Mouse (Mus musculus) c-Kit-negative CD71-positive TER-119-positive erythroid progenitor cells, embryonic 14.5 days (primary cell): ENCODE measurements around the gene Syf2.
"Not testable (repeated sequence)": the region's sequence is repeated elsewhere in the genome, so short reads cannot be mapped to it uniquely, and the experiment has no call there.

Experiments
- DNase-seq: peaks from one replicate; pipeline ENCODE4 v3.0.0-alpha.2; 2013; ENCODE audit warnings: low read depth, low spot score

The Syf2 gene

GRCm38 (mm10) chr4:134930684-134931481, at the start of gene Syf2:
Gene Syf2, plus strand, starts transcription at chr4:134930898.
- DNase-seq, result peak; percentile 96

- DNase-seq, result no peak
Measured at GRCm38 (mm10) chr4:134883266-134883665, 47.4 kb upstream of the Syf2 start.

- DNase-seq, result no peak
Measured at GRCm38 (mm10) chr4:134883808-134884207, 46.9 kb upstream of the Syf2 start.

GRCm38 (mm10) chr4:134884364-134884763, 46.3 kb upstream of the Syf2 start:
- no peak for DNase-seq

- DNase-seq, result no peak
Measured at GRCm38 (mm10) chr4:134892096-134892495, 38.6 kb upstream of the Syf2 start.

GRCm38 (mm10) chr4:134897256-134897655, 33.4 kb upstream of the Syf2 start:
- no peak for DNase-seq

- no peak for DNase-seq
Measured at GRCm38 (mm10) chr4:134901126-134901525, 29.6 kb upstream of the Syf2 start.

GRCm38 (mm10) chr4:134903046-134903445, 27.7 kb upstream of the Syf2 start:
- DNase-seq, result no peak

- not testable (repeated sequence) for DNase-seq
Measured at GRCm38 (mm10) chr4:134911406-134911805, 19.3 kb upstream of the Syf2 start.

GRCm38 (mm10) chr4:134913413-134913812, 17.3 kb upstream of the Syf2 start:
- DNase-seq, result peak; percentile 70

- no peak for DNase-seq
Measured at GRCm38 (mm10) chr4:134914122-134914863, 16.4 kb upstream of the Syf2 start.

- DNase-seq, result peak; percentile 93
Measured at GRCm38 (mm10) chr4:134914864-134915209, 15.9 kb upstream of the Syf2 start, which contains the start of gene Tmem50a. Gene Tmem50a, minus strand, starts transcription at chr4:134915024.

GRCm38 (mm10) chr4:134915223-134916050, 15.3 kb upstream of the Syf2 start:
- no peak for DNase-seq

GRCm38 (mm10) chr4:134917194-134917593, 13.5 kb upstream of the Syf2 start:
- no peak for DNase-seq

- no peak for DNase-seq
Measured at GRCm38 (mm10) chr4:134918381-134918780, 12.3 kb upstream of the Syf2 start.

- DNase-seq, result no peak
Measured at GRCm38 (mm10) chr4:134919733-134920540, 10.8 kb upstream of the Syf2 start.

GRCm38 (mm10) chr4:134920631-134921030, 10.1 kb upstream of the Syf2 start:
- DNase-seq, result no peak

- no peak for DNase-seq
Measured at GRCm38 (mm10) chr4:134921703-134922102, 9.0 kb upstream of the Syf2 start.

GRCm38 (mm10) chr4:134922111-134922924, 8.4 kb upstream of the Syf2 start:
- DNase-seq, result no peak

- DNase-seq, result no peak
Measured at GRCm38 (mm10) chr4:134922925-134923244, 7.8 kb upstream of the Syf2 start.
